Mouse (Mus musculus): ENCODE data around the gene Sds. TPM values are rescaled to one million over a fixed set of nuclear protein-coding genes. Genes with fewer than 3 reads are reported as not detected.

Gene Sds
- polyA plus RNA-seq, 1 experiment, result not detected

DNA sequence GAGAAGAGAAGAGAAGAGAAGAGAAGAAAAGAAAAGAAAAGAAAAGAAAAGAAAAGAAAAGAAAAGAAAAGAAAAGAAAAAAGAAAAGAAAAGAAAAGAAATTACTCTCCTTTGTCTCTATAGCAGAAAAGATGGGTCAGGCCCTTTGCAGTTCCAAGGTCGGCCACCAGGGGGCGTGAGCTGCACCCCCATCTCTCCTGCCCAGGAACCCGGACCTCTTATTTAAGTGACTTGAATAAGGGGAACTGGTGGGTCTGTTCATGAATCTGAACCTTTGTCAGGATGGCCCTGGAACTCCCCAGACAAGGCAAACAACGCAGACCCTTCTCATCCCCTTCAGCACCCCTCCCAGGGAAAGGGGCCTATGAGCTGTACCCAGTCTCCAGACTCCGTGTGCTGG lies 11.3 kb upstream of the Sds start:
- TF ChIP-seq POLR2A (IDR thresholded peaks at IDR 0.05; ENCODE audit: low read depth, low read length), result no peak
- no peak for TF ChIP-seq CTCF (IDR thresholded peaks at IDR 0.05; ENCODE audit: borderline replicate concordance, insufficient read depth, low read length)
- H3K27ac ChIP-seq (ENCODE audit: insufficient read depth, low read length), result no peak overlapping the region
- no peaks in the 10 kb centered on the region for H3K4me1 ChIP-seq (ENCODE audit: control insufficient read depth, insufficient read depth, low read length)
- H3K4me3 ChIP-seq (ENCODE audit: insufficient read depth, low read length), result no peak overlapping the region

DNA sequence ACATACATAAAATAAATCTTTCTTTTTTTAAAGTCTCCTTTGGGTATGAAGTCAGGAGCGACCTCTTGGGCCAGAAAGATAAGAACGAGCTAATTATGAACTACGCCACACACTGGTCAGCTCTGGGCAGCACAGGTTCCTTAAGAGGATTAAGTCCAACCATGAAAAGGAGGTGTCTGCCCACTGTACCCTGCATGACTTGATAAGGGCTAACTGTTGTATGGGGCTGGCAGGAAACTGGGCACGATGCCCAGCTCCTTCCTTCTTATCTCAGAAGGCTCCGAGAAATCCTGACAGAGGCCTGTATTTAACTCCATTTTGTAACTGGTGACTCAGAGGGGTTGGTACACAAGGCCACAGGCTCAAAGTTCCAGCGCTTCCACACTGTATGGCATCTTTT lies 10.5 kb upstream of the Sds start:
- Histone ChIP-seq H3K4me1 (ENCODE audit: control insufficient read depth, insufficient read depth, low read length) (no peaks in the 10 kb centered on the region), H3K27ac (ENCODE audit: insufficient read depth, low read length) (no peak overlapping the region), H3K4me3 (ENCODE audit: insufficient read depth, low read length) (no peak overlapping the region)
- no peak for TF ChIP-seq POLR2A (IDR thresholded peaks at IDR 0.05; ENCODE audit: low read depth, low read length)
- no peak for TF ChIP-seq CTCF (IDR thresholded peaks at IDR 0.05; ENCODE audit: borderline replicate concordance, insufficient read depth, low read length)

DNA sequence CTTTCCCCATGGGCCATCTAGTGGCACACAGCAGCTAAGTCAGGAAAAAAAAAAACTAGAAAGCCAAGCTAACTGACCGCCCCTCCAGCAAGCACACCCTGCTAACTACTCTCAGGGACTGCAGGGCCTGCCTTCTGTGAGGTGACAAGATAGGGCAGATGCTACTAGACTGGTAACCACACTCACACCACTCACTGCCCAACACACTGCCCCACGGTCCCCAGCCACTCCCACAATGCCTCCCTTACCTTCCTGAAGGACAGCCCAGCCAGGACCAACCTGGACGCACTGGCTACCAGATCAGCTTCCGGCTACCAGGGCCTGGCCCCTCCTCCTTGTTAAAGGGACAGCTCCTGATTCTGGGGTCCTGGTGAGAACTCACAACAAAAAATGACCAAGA lies 9.3 kb upstream of the Sds start:
- no peak overlapping the region for H3K4me3 ChIP-seq (ENCODE audit: insufficient read depth, low read length)
- TF ChIP-seq POLR2A (IDR thresholded peaks at IDR 0.05; ENCODE audit: low read depth, low read length), result no peak
- no peak for TF ChIP-seq CTCF (IDR thresholded peaks at IDR 0.05; ENCODE audit: borderline replicate concordance, insufficient read depth, low read length)
- no peak overlapping the region for H3K27ac ChIP-seq (ENCODE audit: insufficient read depth, low read length)
- H3K4me1 ChIP-seq (ENCODE audit: control insufficient read depth, insufficient read depth, low read length), result no peaks in the 10 kb centered on the region

DNA sequence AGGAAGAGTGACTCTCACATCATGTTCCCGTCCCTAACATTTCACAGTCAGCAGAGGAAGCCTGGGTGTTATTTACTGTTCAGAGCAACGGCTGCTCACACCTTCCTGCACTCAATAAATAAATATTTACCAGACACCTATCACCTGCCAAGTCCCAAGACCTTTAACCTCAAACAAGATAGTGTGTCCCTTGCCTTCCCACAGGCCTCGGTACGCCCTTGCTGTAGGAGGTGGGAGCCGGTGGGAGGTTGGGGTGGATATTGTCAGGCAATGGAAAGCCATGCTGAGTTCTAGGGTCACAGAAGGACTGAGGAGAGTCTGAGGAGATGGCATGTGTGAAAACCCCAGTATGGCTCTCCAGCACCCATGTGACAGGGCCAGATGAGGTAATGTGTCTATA lies 8.0 kb upstream of the Sds start:
- Histone ChIP-seq H3K4me1 (ENCODE audit: control insufficient read depth, insufficient read depth, low read length) (no peaks in the 10 kb centered on the region), H3K27ac (ENCODE audit: insufficient read depth, low read length) (no peak overlapping the region), H3K4me3 (ENCODE audit: insufficient read depth, low read length) (no peak overlapping the region)
- TF ChIP-seq POLR2A (IDR thresholded peaks at IDR 0.05; ENCODE audit: low read depth, low read length) (no peak), CTCF (IDR thresholded peaks at IDR 0.05; ENCODE audit: borderline replicate concordance, insufficient read depth, low read length) (no peak)

DNA sequence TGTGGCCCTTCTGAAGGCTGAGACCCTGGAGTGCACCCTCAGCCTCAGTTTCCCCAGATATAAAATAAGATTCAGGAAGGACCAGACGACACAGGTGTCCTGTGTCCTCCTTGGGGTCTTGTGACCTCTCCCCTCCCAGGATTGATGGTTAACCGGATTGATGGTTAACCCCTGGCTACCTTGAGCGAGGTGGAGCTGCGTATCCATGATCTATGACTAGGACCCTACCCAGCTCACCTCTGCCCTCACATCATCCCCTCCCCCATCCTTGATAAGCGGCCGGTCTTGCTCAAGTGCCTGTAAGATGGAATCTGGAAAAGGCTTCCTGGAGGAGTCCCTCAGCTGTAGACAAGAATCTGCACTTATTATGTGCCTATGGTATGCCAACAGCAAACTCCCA lies 7.5 kb upstream of the Sds start:
- no peak overlapping the region for H3K4me3 ChIP-seq (ENCODE audit: insufficient read depth, low read length)
- TF ChIP-seq POLR2A (IDR thresholded peaks at IDR 0.05; ENCODE audit: low read depth, low read length) (no peak), CTCF (IDR thresholded peaks at IDR 0.05; ENCODE audit: borderline replicate concordance, insufficient read depth, low read length) (no peak)
- no peaks in the 10 kb centered on the region for H3K4me1 ChIP-seq (ENCODE audit: control insufficient read depth, insufficient read depth, low read length)
- no peak overlapping the region for H3K27ac ChIP-seq (ENCODE audit: insufficient read depth, low read length)

DNA sequence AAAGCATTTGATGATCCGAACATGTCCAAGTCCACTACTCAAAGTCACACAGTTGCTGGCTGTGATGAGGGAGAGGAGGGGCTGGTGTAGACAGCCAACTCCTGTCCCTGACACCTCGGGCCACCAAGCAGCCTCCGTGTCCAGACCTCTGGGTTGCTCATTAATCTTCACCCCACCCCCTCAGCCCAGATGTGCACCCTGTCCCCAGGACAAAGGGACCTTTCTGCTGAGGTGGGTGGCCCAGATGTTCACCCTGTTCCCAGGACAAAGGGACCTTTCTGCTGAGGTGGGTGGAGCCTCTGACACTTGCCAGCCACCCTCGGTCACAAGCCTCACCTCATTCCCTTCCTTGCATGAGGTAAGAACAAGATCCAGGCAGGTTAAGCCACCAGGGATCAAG lies 4.8 kb upstream of the Sds start:
- Histone ChIP-seq H3K27ac (ENCODE audit: insufficient read depth, low read length) (no peak overlapping the region), H3K4me3 (ENCODE audit: insufficient read depth, low read length) (no peak overlapping the region), H3K4me1 (ENCODE audit: control insufficient read depth, insufficient read depth, low read length) (no peaks in the 10 kb centered on the region)
- TF ChIP-seq POLR2A (IDR thresholded peaks at IDR 0.05; ENCODE audit: low read depth, low read length) (no peak), CTCF (IDR thresholded peaks at IDR 0.05; ENCODE audit: borderline replicate concordance, insufficient read depth, low read length) (no peak)

DNA sequence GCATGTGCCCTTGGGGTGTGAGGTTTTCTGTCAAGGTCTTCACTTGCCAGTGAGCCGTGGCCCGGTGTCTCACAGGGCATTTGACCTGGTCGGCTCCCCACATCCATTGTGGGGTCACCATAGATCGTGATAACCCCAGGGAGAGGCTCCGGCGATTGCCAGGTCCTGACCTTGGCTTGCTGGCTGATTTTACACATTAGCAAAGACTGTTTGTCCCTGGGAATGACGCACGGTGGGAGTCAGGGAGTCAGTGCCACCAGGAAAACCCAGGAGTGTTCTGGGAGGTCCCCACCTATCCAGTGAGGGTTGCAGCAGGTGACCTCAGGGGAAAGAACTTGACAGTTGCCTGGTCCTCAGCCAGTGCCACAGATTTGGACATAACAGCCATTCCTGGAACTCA lies 3.6 kb upstream of the Sds start, which contains the start of gene Sdsl:
Gene Sdsl, minus strand, starts transcription at position 41 of the 400 bp plus-strand sequence.
- H3K4me1 ChIP-seq (ENCODE audit: control insufficient read depth, insufficient read depth, low read length), result no peaks in the 10 kb centered on the region
- H3K4me3 ChIP-seq (ENCODE audit: insufficient read depth, low read length), result no peak within 1 kb of the TSS
- H3K27ac ChIP-seq (ENCODE audit: insufficient read depth, low read length), result no peak within 1 kb of the TSS
- TF ChIP-seq CTCF (IDR thresholded peaks at IDR 0.05; ENCODE audit: borderline replicate concordance, insufficient read depth, low read length) (no peak), POLR2A (IDR thresholded peaks at IDR 0.05; ENCODE audit: low read depth, low read length) (no peak)

DNA sequence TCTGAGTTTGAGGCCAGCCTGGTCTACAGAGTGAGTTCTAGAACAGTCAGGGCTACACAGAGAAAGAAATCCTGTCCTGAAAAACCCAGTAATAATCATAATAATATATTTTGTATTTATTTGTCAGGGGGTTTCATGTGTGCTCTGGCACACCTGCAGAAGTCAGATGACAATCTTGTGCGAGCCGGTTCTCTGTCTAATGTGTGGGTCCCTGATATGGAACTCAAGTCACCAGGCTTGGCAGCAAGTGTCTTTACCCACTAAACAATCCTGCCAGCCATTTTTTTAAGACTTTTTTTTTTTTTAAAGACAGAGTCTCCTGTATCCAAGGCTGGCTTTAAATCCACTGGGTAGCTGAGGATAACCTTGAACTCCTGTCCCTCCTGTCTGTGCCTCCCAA lies 3.0 kb upstream of the Sds start:
- TF ChIP-seq CTCF (IDR thresholded peaks at IDR 0.05; ENCODE audit: borderline replicate concordance, insufficient read depth, low read length), result no peak
- no peak for TF ChIP-seq POLR2A (IDR thresholded peaks at IDR 0.05; ENCODE audit: low read depth, low read length)
- Histone ChIP-seq H3K4me3 (ENCODE audit: insufficient read depth, low read length) (no peak overlapping the region), H3K27ac (ENCODE audit: insufficient read depth, low read length) (no peak overlapping the region), H3K4me1 (ENCODE audit: control insufficient read depth, insufficient read depth, low read length) (no peaks in the 10 kb centered on the region)

DNA sequence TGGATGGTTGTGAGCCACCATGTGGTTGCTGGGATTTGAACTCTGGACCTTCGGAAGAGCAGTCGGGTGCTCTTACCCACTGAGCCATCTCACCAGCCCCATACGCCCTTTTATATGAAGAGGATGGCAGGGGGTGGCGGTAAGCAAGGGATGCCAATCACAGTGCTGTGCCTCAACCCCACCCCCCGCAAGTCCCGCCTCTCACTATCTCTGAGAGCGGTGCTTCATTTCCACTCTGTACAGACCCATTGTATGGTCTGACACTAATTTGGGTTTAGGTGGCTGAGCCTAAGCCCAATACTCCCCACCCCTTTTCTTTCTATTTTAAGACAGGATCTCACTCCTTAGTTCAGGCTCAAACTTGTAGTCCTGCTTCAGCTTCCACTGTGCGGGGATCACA lies 465 bp upstream of the Sds start:
- Histone ChIP-seq H3K4me1 (ENCODE audit: control insufficient read depth, insufficient read depth, low read length) (no peaks in the 10 kb centered on the region), H3K27ac (ENCODE audit: insufficient read depth, low read length) (no peak overlapping the region), H3K4me3 (ENCODE audit: insufficient read depth, low read length) (no peak overlapping the region)
- TF ChIP-seq CTCF (IDR thresholded peaks at IDR 0.05; ENCODE audit: borderline replicate concordance, insufficient read depth, low read length) (no peak), POLR2A (IDR thresholded peaks at IDR 0.05; ENCODE audit: low read depth, low read length) (no peak)

DNA sequence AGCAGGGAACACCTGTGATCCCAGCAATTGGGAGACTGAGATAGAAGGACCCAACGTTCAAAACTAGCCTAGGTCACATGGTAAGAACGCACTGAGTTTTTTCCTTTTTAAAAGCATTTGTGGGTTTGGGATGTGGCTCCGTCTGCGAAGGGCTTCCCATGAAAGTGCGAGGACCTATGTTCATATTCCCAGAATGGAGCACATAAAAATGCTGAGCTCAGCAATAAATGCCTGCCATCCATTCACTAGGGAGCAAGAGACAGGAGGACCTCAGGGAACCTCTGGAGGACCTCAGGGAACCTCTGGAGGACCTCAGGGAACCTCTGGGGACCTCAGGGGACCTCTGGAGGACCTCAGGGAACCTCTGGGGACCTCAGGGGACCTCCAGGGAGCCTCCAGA lies 1.7 kb downstream of the Sds start:
- H3K4me1 ChIP-seq (ENCODE audit: control insufficient read depth, insufficient read depth, low read length), result no peaks in the 10 kb centered on the region
- no peak overlapping the region for H3K27ac ChIP-seq (ENCODE audit: insufficient read depth, low read length)
- TF ChIP-seq POLR2A (IDR thresholded peaks at IDR 0.05; ENCODE audit: low read depth, low read length) (no peak), CTCF (IDR thresholded peaks at IDR 0.05; ENCODE audit: borderline replicate concordance, insufficient read depth, low read length) (no peak)
- H3K4me3 ChIP-seq (ENCODE audit: insufficient read depth, low read length), result no peak overlapping the region

DNA sequence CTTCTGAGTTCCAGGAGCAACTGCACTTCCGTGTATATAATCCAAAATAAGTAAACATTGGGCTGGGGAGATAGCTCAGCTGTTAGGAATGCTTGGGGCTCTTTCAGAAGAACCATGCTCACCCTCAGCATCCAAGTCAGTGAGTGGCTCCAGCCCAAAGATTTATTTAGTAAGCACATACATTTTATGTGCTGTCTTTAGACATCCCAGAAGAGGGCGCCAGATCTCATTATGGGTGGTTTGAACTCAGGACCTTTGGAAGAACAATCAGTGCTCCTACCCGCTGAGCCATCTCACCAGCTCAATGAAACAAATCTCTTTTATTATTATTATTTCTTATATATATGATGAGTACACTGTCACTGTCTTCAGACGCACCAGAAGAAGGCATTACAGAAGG lies 3.2 kb downstream of the Sds start:
- no peaks in the 10 kb centered on the region for H3K4me1 ChIP-seq (ENCODE audit: control insufficient read depth, insufficient read depth, low read length)
- H3K27ac ChIP-seq (ENCODE audit: insufficient read depth, low read length), result no peak overlapping the region
- no peak for TF ChIP-seq POLR2A (IDR thresholded peaks at IDR 0.05; ENCODE audit: low read depth, low read length)
- no peak for TF ChIP-seq CTCF (IDR thresholded peaks at IDR 0.05; ENCODE audit: borderline replicate concordance, insufficient read depth, low read length)
- no peak overlapping the region for H3K4me3 ChIP-seq (ENCODE audit: insufficient read depth, low read length)
